Mouse (Mus musculus): Measurements from ENCODE around the gene BC048679.
A peak's percentile ranks its signal among the peaks of the same experiment; 100 is the strongest.

The BC048679 gene

DNA sequence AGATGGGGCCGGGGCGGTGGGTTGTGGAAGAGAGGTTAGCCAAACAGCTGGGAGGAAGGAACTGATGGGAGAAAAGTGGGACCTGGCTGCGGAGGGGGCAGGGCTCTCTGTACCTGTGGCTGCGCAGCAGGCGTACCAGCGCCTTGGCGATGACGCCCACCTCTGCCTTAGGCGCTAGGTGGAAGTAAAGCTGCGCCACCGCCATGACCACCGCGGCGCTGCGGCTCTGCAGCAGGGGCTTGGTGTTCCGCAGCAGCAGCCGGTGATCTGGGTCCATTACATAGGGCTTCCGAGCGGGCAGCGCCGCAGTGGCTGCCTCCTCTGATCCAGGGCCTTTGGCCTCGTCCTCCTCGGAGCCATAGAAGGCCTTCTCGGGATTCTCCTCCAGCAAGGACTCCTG lies 21.2 kb downstream of the BC048679 start:
- DNase-seq (ENCODE audit: low read depth): no peak

DNA sequence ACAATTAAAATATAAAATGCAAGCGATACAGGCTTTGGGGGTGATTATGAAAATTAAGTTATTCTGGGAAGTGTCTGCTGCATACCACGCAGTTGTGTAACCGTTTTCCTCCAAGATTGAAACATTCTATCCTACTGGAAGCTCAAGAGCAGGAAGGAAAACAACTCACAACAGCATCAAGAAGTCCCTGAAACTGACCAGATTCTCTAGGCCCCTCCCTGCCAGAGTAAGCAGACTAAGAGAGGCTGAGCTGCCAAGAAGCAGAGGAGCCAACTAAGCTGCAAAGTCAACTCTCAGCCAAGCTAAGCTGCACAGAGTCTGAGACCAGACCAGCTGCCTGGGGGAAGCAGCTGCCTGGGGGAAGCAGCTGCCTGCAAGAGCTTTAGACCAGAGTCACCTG lies 22.9 kb downstream of the BC048679 start:
- DNase-seq (ENCODE audit: low read depth): no peak

GRCm38 (mm10) chr7:81464906-81465450 lies 33.1 kb downstream of the BC048679 start:
- no peak for DNase-seq (ENCODE audit: low read depth)

- peak; percentile 55 for DNase-seq (ENCODE audit: low read depth)
Observed at GRCm38 (mm10) chr7:81464116-81464515, 34.0 kb downstream of the BC048679 start.

- DNase-seq (ENCODE audit: low read depth): no peak
Observed at GRCm38 (mm10) chr7:81462815-81463214, 35.3 kb downstream of the BC048679 start.

DNA sequence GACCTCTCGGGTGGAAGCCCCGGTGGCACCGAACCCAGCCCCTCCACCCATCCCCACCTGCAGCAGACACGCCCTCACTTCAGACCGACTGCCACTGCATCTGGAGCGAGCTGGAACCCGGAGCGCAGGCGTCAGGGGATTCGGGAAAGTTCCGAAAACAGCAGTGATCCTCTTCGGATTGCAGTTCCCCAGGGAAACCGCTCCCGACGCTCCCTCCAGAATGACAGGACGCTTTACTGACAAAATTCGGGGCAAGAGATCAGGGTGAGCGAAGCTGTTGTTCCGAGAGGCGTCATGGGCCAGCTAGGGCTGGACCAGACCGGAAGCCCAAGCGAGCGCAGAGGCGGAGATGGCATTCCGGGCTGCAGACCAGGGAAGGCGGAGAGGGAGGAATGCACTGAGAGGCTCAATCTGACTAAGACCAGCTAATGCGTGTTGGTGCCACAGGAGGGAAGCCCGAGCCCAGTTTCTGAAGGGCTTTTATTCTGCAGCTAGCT lies 42.9 kb downstream of the BC048679 start, which contains the start of gene Cpeb1:
TSS of gene Cpeb1 (minus strand) at position 311 of the 497 bp plus-strand sequence.
- DNase-seq (ENCODE audit: low read depth): no peak

DNA sequence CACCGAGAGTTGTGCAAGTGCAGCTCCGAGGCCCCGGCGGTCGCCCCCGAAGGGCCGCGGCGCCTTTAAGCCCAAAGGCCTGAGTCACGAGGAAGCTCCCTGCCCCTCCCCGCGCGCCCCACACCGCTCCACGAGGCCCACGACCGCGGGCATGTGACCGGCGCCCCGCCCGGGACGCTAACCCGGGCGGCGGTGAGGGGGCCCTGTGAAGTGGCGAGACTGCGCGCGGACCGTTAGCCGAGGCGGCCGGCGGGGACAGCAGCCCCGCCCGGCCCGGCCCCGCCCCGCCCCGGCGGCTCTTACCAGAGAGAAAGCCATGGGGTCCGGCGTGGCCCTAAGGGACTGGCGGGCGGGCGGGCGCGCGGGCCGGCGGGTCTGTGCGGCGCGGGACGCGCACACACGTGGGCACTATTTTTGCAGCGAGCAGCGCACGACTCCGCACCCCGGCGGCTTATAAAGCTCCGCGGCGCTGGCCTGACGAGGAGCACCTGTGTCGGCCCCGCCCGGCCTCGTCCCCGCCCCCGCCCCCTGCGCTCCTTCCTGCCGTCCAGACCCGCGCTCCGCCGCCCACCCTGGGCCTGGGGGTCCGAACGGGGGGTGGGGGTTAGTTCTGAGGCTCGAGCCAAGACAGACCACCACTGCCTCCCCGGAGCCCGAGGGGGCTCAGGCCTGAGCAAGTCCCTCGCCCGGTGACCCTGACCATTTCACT lies 43.6 kb downstream of the BC048679 start:
- no peak for DNase-seq (ENCODE audit: low read depth)

DNA sequence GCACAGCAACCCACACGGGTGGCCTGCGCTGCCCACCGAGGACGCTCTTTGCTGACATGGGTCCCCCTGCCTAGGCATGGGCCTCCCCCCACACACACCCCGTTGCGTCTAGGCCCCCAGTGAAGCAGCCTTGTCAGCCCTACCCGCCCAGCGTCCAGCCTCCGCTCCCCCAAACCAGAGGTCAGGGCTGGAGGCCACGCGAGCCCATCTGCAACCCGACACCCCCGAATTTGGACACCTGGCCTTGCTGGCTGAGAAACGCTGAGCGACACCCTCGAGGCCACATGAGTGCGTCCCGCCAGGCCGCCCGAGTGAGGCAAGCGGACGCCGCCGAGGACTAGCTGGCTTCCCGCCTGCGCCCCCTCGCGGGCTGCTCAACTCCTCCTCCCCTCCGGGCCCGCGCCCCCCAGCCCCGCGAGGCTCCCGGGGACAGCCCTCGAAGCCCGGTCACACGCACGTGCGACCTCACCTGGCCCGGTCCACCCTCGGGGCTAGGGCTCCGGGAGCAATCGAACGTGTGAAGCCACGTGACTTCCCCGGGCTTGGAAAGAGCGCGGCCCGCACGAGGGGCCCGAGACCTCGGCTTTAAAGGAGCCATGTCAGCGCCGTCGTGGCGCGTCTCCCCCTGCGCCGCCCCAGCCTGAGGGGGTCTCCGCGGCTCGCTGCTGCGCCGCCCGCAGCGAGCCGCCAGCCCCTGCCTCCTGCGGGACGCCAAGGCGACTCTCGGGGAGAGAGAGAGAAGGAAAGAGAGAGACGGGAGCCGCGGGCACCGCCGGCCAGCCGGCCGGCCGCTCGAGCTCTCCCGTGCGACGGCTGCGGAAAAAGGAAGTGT lies 44.4 kb downstream of the BC048679 start:
- DNase-seq (ENCODE audit: low read depth): no peak

- no peak for DNase-seq (ENCODE audit: low read depth)
Observed at GRCm38 (mm10) chr7:81452971-81453441, 45.1 kb downstream of the BC048679 start.
